Mouse (Mus musculus) gastrocnemius, postnatal 4 days (tissue): ENCODE measurements at regions not wholly inside any gene's neighbourhood (a gene's known extent, or its start where the extent isn't known, plus 50 kb on each side); places are given as distances from the start of the nearest gene placed in this dataset.

Experiments
- DNase-seq, 2 experiments: peaks; one replicate each; pipeline ENCODE4 v3.0.0; 2021 to 2022; ENCODE audit warnings: low spot score in 2 of 2, mixed read lengths in 2 of 2

- DNase-seq: no peak
These were observed 660.5 kb upstream of the Sel1l start for GRCm38 (mm10) chr12:92509494-92509893.

- peak in 1 of 2 experiments; percentile 8 for DNase-seq
These were observed 660.0 kb upstream of the Sel1l start for GRCm38 (mm10) chr12:92508796-92509489.

- DNase-seq: no peak
These were observed 635.0 kb upstream of the Sel1l start for GRCm38 (mm10) chr12:92483984-92484383.

GRCm38 (mm10) chr12:92474293-92475062 lies 625.5 kb upstream of the Sel1l start:
- DNase-seq: no peak

GRCm38 (mm10) chr12:92451110-92451818 lies 602.3 kb upstream of the Sel1l start:
- no peak for DNase-seq

GRCm38 (mm10) chr12:92418458-92418857 lies 569.5 kb upstream of the Sel1l start:
- DNase-seq: no peak

GRCm38 (mm10) chr12:92405506-92405905 lies 556.5 kb upstream of the Sel1l start:
- DNase-seq: no peak

- DNase-seq: no peak
These were observed 552.0 kb upstream of the Sel1l start for GRCm38 (mm10) chr12:92400987-92401386.

GRCm38 (mm10) chr12:92386195-92386594 lies 537.2 kb upstream of the Sel1l start:
- no peak for DNase-seq

- DNase-seq: no peak
These were observed 535.4 kb upstream of the Sel1l start for GRCm38 (mm10) chr12:92384266-92384937.

- no peak for DNase-seq
These were observed 530.2 kb upstream of the Sel1l start for GRCm38 (mm10) chr12:92379130-92379529.

GRCm38 (mm10) chr12:92365926-92366325 lies 517.0 kb upstream of the Sel1l start:
- no peak for DNase-seq

GRCm38 (mm10) chr12:92353386-92354257 lies 504.7 kb upstream of the Sel1l start:
- no peak for DNase-seq

GRCm38 (mm10) chr12:92318241-92318640 lies 469.3 kb upstream of the Sel1l start:
- no peak for DNase-seq

- DNase-seq: no peak
These were observed 468.7 kb upstream of the Sel1l start for GRCm38 (mm10) chr12:92317609-92318008.

- no peak for DNase-seq
These were observed 467.3 kb upstream of the Sel1l start for GRCm38 (mm10) chr12:92316285-92316684.

GRCm38 (mm10) chr12:92315820-92316219 lies 466.9 kb upstream of the Sel1l start:
- no peak for DNase-seq

- peak; percentile 32 to 39 for DNase-seq
These were observed 454.1 kb upstream of the Sel1l start for GRCm38 (mm10) chr12:92302951-92303591.

GRCm38 (mm10) chr12:92294887-92295286 lies 445.9 kb upstream of the Sel1l start:
- DNase-seq: no peak

- DNase-seq: no peak
These were observed 444.4 kb upstream of the Sel1l start for GRCm38 (mm10) chr12:92293341-92293720.
